8 mouse cellular contexts compared by ENCODE assay signal in the genomic region with DNA sequence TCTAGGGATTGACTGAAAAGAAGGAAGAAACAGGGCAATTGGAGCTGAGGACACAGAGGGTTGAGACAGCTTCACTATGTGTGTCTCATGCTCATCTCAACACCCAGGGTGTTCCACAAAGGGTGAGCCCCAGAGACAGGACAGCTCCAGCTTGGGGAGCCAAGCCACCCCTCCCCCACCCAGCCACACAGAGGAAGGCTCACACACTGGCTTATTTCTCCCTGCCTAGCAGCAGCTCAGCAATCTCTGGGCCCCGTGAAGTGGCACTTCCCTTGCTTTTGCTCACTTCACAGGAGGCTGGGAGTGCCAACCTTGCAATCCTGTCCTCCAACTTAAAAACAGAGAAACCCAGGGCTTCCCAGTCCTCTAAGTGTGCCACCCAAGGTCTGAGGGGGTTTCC. TPM values are rescaled to one million over a fixed set of nuclear protein-coding genes. Genes with fewer than 3 reads are reported as not detected.
DNase-seq lines count a peak whose midpoint lies in the region; ATAC-seq lines count a peak whose summit lies in the region.

No protein-coding gene starts in this region.

- 0 out of 2 replicates have a peak overlapping the region, but pooled peaks have one; percentile 24 for H3K9ac ChIP-seq in midbrain, embryonic 11.5 days (ENCODE audit: low read length)
- no peak overlapping the region for H3K9ac ChIP-seq in midbrain, embryonic 16.5 days (ENCODE audit: low read depth, low read length)
- peak overlapping the region; percentile 18; the same call in 1 of the 2 replicates for H3K9ac ChIP-seq in heart, embryonic 16.5 days (ENCODE audit: low read length)
- no peak overlapping the region for H3K9ac ChIP-seq in liver, embryonic 11.5 days (ENCODE audit: low read depth, low read length)
- H3K9ac ChIP-seq in stomach, embryonic 16.5 days (ENCODE audit: low read length): peak overlapping the region; percentile 61

- ATAC-seq in midbrain, embryonic 11.5 days (ENCODE audit: low FRiP score): no peak
- ATAC-seq in midbrain, embryonic 16.5 days: no peak
- no peak for ATAC-seq in heart, embryonic 16.5 days (replicated peaks; ENCODE audit: extremely low read depth, insufficient read depth, low FRiP score)
- no peak for ATAC-seq in liver, embryonic 11.5 days (replicated peaks; ENCODE audit: low FRiP score)
- ATAC-seq in stomach, embryonic 16.5 days (ENCODE audit: insufficient read depth, low FRiP score): no peak

- 0% methylated on average over 1 of the region's 1 CpGs for WGBS in midbrain, embryonic 11.5 days
- 13% methylated on average over 1 of the region's 1 CpGs for WGBS in midbrain, embryonic 16.5 days
- 13% methylated on average over 1 of the region's 1 CpGs for WGBS in heart, embryonic 16.5 days
- WGBS in liver, embryonic 11.5 days: 5% methylated on average over 1 of the region's 1 CpGs
- 15% methylated on average over 1 of the region's 1 CpGs for whole genome bisulfite sequencing in stomach, embryonic 16.5 days

- H3K4me3 ChIP-seq in midbrain, embryonic 11.5 days (ENCODE audit: low read depth, low read length): no peak overlapping the region
- H3K4me3 ChIP-seq in midbrain, embryonic 16.5 days (ENCODE audit: low read depth, low read length): no peak overlapping the region
- H3K4me3 ChIP-seq in heart, embryonic 16.5 days (ENCODE audit: low read length): no peak overlapping the region
- 0 out of 2 replicates have a peak overlapping the region, but pooled peaks have one; percentile 13 for H3K4me3 ChIP-seq in liver, embryonic 11.5 days (ENCODE audit: low read depth, low read length)
- no peak overlapping the region for H3K4me3 ChIP-seq in stomach, embryonic 16.5 days (replicated peaks; ENCODE audit: low read length)

- peaks cover 23% of the 10 kb centered on the region for H3K4me1 ChIP-seq in midbrain, embryonic 11.5 days (ENCODE audit: control insufficient read depth, insufficient read depth, low read length)
- H3K4me1 ChIP-seq in midbrain, embryonic 16.5 days (ENCODE audit: control insufficient read depth, insufficient read depth, low read length): peaks cover 4% of the 10 kb centered on the region; the same call in 1 of the 2 replicates
- peaks cover 69% of the 10 kb centered on the region for H3K4me1 ChIP-seq in heart, embryonic 16.5 days (ENCODE audit: control insufficient read depth, insufficient read depth, low read length)
- peaks cover 70% of the 10 kb centered on the region for H3K4me1 ChIP-seq in liver, embryonic 11.5 days (replicated peaks; ENCODE audit: control insufficient read depth, insufficient read depth, low read length)
- H3K4me1 ChIP-seq in stomach, embryonic 16.5 days (ENCODE audit: control insufficient read depth, insufficient read depth, low read length): peaks cover 50% of the 10 kb centered on the region

- no peaks in the 10 kb centered on the region for H3K36me3 ChIP-seq in midbrain, embryonic 11.5 days (ENCODE audit: control insufficient read depth, insufficient read depth, low read length)
- peaks cover 4% of the 10 kb centered on the region; the same call in 1 of the 2 replicates for H3K36me3 ChIP-seq in midbrain, embryonic 16.5 days (ENCODE audit: control insufficient read depth, insufficient read depth, low read length)
- H3K36me3 ChIP-seq in heart, embryonic 16.5 days (ENCODE audit: control insufficient read depth, insufficient read depth): peaks cover 5% of the 10 kb centered on the region
- H3K36me3 ChIP-seq in liver, embryonic 11.5 days (ENCODE audit: control insufficient read depth, insufficient read depth, low read length): peaks cover 9% of the 10 kb centered on the region; the same call in 1 of the 2 replicates
- peaks cover 6% of the 10 kb centered on the region; the same call in 1 of the 2 replicates for H3K36me3 ChIP-seq in stomach, embryonic 16.5 days (ENCODE audit: control insufficient read depth, insufficient read depth, low read length)

- DNase-seq in adrenal gland, postnatal 10 days: peak; percentile 50
- no peak for DNase-seq in adrenal gland, postnatal 4 days (ENCODE audit: low spot score in 2 of 2)
- no peak for DNase-seq in midbrain, embryonic 11.5 days (ENCODE audit: low spot score, missing footprints)
- DNase-seq in liver, embryonic 11.5 days (ENCODE audit: low spot score): no peak
- DNase-seq in urinary bladder, postnatal 25 days (ENCODE audit: low spot score): no peak

- no peak overlapping the region for H3K4me2 ChIP-seq in midbrain, embryonic 11.5 days
- no peak overlapping the region for H3K4me2 ChIP-seq in midbrain, embryonic 16.5 days (ENCODE audit: low read length)
- H3K4me2 ChIP-seq in heart, embryonic 16.5 days (ENCODE audit: low read depth, low read length): peak overlapping the region; percentile 84; the same call in 1 of the 2 replicates
- peak overlapping the region; percentile 95 for H3K4me2 ChIP-seq in liver, embryonic 11.5 days
- H3K4me2 ChIP-seq in stomach, embryonic 16.5 days (ENCODE audit: low read depth, low read length): peak overlapping the region; percentile 85; the same call in 1 of the 2 replicates

- no peaks in the 10 kb centered on the region for H3K9me3 ChIP-seq in midbrain, embryonic 11.5 days (ENCODE audit: control insufficient read depth, low read length)
- H3K9me3 ChIP-seq in midbrain, embryonic 16.5 days (replicated peaks; ENCODE audit: control insufficient read depth, low read length, poor library complexity, severe bottlenecking): no peaks in the 10 kb centered on the region
- no peaks in the 10 kb centered on the region for H3K9me3 ChIP-seq in heart, embryonic 16.5 days (replicated peaks; ENCODE audit: control insufficient read depth, low read length)
- no peaks in the 10 kb centered on the region for H3K9me3 ChIP-seq in liver, embryonic 11.5 days (ENCODE audit: control insufficient read depth, low read length)
- H3K9me3 ChIP-seq in stomach, embryonic 16.5 days (replicated peaks; ENCODE audit: control insufficient read depth, low read length): no peaks in the 10 kb centered on the region

- H3K27ac ChIP-seq in midbrain, embryonic 11.5 days (ENCODE audit: low read depth, low read length): no peak overlapping the region
- no peak overlapping the region for H3K27ac ChIP-seq in midbrain, embryonic 16.5 days (ENCODE audit: low read length)
- H3K27ac ChIP-seq in heart, embryonic 16.5 days (ENCODE audit: low read length): peak overlapping the region; percentile 64
- H3K27ac ChIP-seq in liver, embryonic 11.5 days (ENCODE audit: low read depth, low read length): peak overlapping the region; percentile 37; the same call in 1 of the 2 replicates
- H3K27ac ChIP-seq in stomach, embryonic 16.5 days (ENCODE audit: low read length): peak overlapping the region; percentile 69

- no peaks in the 10 kb centered on the region for H3K27me3 ChIP-seq in midbrain, embryonic 11.5 days (ENCODE audit: control insufficient read depth, insufficient read depth, low read length)
- H3K27me3 ChIP-seq in midbrain, embryonic 16.5 days (ENCODE audit: control insufficient read depth, insufficient read depth, low read depth, low read length): no peaks in the 10 kb centered on the region
- H3K27me3 ChIP-seq in heart, embryonic 16.5 days (ENCODE audit: control insufficient read depth, insufficient read depth, low read length): no peaks in the 10 kb centered on the region
- no peaks in the 10 kb centered on the region for H3K27me3 ChIP-seq in liver, embryonic 11.5 days (replicated peaks; ENCODE audit: control insufficient read depth, insufficient read depth, low read length)
- no peaks in the 10 kb centered on the region for H3K27me3 ChIP-seq in stomach, embryonic 16.5 days (ENCODE audit: control insufficient read depth, insufficient read depth, low read length)

RNA-seq across cellular contexts. Expression of gene Rhog, which starts 10.1 kb away (rescaled TPM):
- total RNA-seq in adrenal gland, postnatal 10 days (2021): 10 to 100 TPM; 47.9 to 57.5 TPM
- total RNA-seq in adrenal gland, postnatal 4 days (2021): 10 to 100 TPM; 57.3 to 57.5 TPM
- polyA plus RNA-seq in midbrain, embryonic 11.5 days (2014; fragmentation: Nextera tagmentation; extraction: Ambion mirVana): 29.4 and 31.4 TPM in 2 replicates
- polyA plus RNA-seq in midbrain, embryonic 16.5 days (2015; fragmentation: Nextera tagmentation; extraction: Ambion mirVana): 12.8 and 14.6 TPM in 2 replicates
- polyA plus RNA-seq in heart, embryonic 16.5 days (2015; fragmentation: Nextera tagmentation; extraction: Ambion mirVana): 54.1 and 59.6 TPM in 2 replicates
- polyA plus RNA-seq in liver, embryonic 11.5 days (2014; fragmentation: Nextera tagmentation; extraction: Ambion mirVana): 76.8 and 81.1 TPM in 2 replicates
- polyA plus RNA-seq in stomach, embryonic 16.5 days (2015; fragmentation: Nextera tagmentation; extraction: Ambion mirVana): 62.0 and 68.0 TPM in 2 replicates

RNA-seq across cellular contexts. Expression of gene Stim1, which starts 21.8 kb away (rescaled TPM):
- 10 to 100 TPM; 76.4 to 77.1 TPM for total RNA-seq in adrenal gland, postnatal 10 days (2021)
- total RNA-seq in adrenal gland, postnatal 4 days (2021): 10 to 100 TPM; 68.2 to 74.1 TPM
- 9.1 and 11.6 TPM in 2 replicates for polyA plus RNA-seq in midbrain, embryonic 11.5 days (2014; fragmentation: Nextera tagmentation; extraction: Ambion mirVana)
- 10.2 and 12.5 TPM in 2 replicates for polyA plus RNA-seq in midbrain, embryonic 16.5 days (2015; fragmentation: Nextera tagmentation; extraction: Ambion mirVana)
- 16.2 and 18.5 TPM in 2 replicates for polyA plus RNA-seq in heart, embryonic 16.5 days (2015; fragmentation: Nextera tagmentation; extraction: Ambion mirVana)
- polyA plus RNA-seq in liver, embryonic 11.5 days (2014; fragmentation: Nextera tagmentation; extraction: Ambion mirVana): 22.0 and 23.3 TPM in 2 replicates
- 33.7 and 36.1 TPM in 2 replicates for polyA plus RNA-seq in stomach, embryonic 16.5 days (2015; fragmentation: Nextera tagmentation; extraction: Ambion mirVana)

RNA-seq across cellular contexts. Expression of gene Pgap2, which starts 35.8 kb away (rescaled TPM):
- 100 to 1,000 TPM in 1 of 2 experiments, 10 to 100 TPM in 1; 86.1 to 109 TPM for total RNA-seq in adrenal gland, postnatal 10 days (2021)
- total RNA-seq in adrenal gland, postnatal 4 days (2021): 100 to 1,000 TPM; 130 TPM
- 51.6 and 52.1 TPM in 2 replicates for polyA plus RNA-seq in midbrain, embryonic 11.5 days (2014; fragmentation: Nextera tagmentation; extraction: Ambion mirVana)
- polyA plus RNA-seq in midbrain, embryonic 16.5 days (2015; fragmentation: Nextera tagmentation; extraction: Ambion mirVana): 57.8 and 61.3 TPM in 2 replicates
- 56.4 and 61.6 TPM in 2 replicates for polyA plus RNA-seq in heart, embryonic 16.5 days (2015; fragmentation: Nextera tagmentation; extraction: Ambion mirVana)
- 40.0 and 45.5 TPM in 2 replicates for polyA plus RNA-seq in liver, embryonic 11.5 days (2014; fragmentation: Nextera tagmentation; extraction: Ambion mirVana)
- polyA plus RNA-seq in stomach, embryonic 16.5 days (2015; fragmentation: Nextera tagmentation; extraction: Ambion mirVana): 109 and 126 TPM in 2 replicates

RNA-seq across cellular contexts. Expression of gene Nup98, which starts 35.8 kb away (rescaled TPM):
- total RNA-seq in adrenal gland, postnatal 10 days (2021): 10 to 100 TPM; 49.4 to 49.7 TPM
- total RNA-seq in adrenal gland, postnatal 4 days (2021): 10 to 100 TPM; 61.4 to 67.3 TPM
- 42.0 and 45.0 TPM in 2 replicates for polyA plus RNA-seq in midbrain, embryonic 11.5 days (2014; fragmentation: Nextera tagmentation; extraction: Ambion mirVana)
- 19.9 and 21.2 TPM in 2 replicates for polyA plus RNA-seq in midbrain, embryonic 16.5 days (2015; fragmentation: Nextera tagmentation; extraction: Ambion mirVana)
- polyA plus RNA-seq in heart, embryonic 16.5 days (2015; fragmentation: Nextera tagmentation; extraction: Ambion mirVana): 20.7 and 20.8 TPM in 2 replicates
- polyA plus RNA-seq in liver, embryonic 11.5 days (2014; fragmentation: Nextera tagmentation; extraction: Ambion mirVana): 42.0 and 45.8 TPM in 2 replicates
- polyA plus RNA-seq in stomach, embryonic 16.5 days (2015; fragmentation: Nextera tagmentation; extraction: Ambion mirVana): 34.5 and 35.0 TPM in 2 replicates

Comparison
In these comparisons a context has a peak if more than half of its experiments do, and no peak if none do; other contexts are left out.
1. H3K9ac ChIP-seq: peak in midbrain, embryonic 11.5 days (single experiment), heart, embryonic 16.5 days (single experiment) and stomach, embryonic 16.5 days (single experiment); none in midbrain, embryonic 16.5 days (single experiment) and liver, embryonic 11.5 days (single experiment).
2. H3K27ac ChIP-seq: peak in heart, embryonic 16.5 days (single experiment), liver, embryonic 11.5 days (single experiment) and stomach, embryonic 16.5 days (single experiment); none in midbrain, embryonic 11.5 days (single experiment) and midbrain, embryonic 16.5 days (single experiment).
3. H3K4me2 ChIP-seq: peak in heart, embryonic 16.5 days (single experiment), liver, embryonic 11.5 days (single experiment) and stomach, embryonic 16.5 days (single experiment); none in midbrain, embryonic 11.5 days (single experiment) and midbrain, embryonic 16.5 days (single experiment).